In the genomic region with DNA sequence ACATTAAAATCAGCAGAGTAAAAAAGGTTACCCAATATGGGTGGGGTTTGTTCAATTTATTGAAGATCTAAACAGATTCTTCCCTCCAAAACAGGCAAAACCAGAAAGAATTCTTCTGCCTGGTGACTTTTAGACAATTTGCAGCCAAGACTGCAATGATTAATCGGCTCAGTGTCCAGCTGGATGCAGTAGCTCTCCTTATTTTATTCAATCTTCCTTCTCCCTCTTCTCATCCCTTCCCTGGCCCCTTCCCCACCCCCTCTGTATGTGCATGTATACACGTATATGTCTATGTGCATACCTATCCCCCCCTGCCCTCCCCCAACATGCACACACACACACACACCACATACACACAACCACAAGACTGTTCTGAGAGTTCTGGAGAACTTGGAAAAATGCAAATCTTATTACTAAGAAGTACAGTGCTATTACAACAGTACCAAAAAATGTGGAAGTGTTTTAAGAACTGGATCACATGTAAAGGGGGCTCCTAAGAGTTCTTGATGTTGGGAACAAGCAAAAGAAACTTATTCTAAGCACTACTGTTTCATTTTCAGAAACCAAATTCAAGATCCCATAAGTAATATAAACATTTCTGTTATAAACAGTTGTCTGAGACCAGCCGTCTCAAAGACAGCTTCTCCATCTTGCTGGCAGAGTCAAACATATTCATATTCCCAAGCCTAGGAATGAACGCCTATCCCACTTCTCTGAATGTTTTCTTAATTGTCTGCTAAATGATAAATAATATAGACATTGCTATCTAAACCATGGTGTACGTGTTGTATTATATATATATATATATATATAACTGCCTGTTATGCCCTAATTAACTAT, we compare ENCODE assay signal across 17 mouse cellular contexts.
"Had no signal": no experiment of that assay in that cellular context is flagged by ENCODE, and none has a peak within 500 bp of the region (broad histone marks: within the 10 kb centered on the region; RNA-seq: fewer than 3 reads in every experiment).

No protein-coding gene starts in this region.

- H3K27ac ChIP-seq: hindbrain, embryonic 15.5 days; kidney, embryonic 15.5 days; limb, embryonic 12.5 days; liver, embryonic 14.5 days; midbrain, embryonic 12.5 days; neural tube, embryonic 13.5 days had no signal

- H3K4me3 ChIP-seq: hindbrain, embryonic 15.5 days; kidney, embryonic 15.5 days; limb, embryonic 12.5 days; midbrain, embryonic 12.5 days; neural tube, embryonic 13.5 days had no signal

- H3K4me1 ChIP-seq: hindbrain, embryonic 15.5 days; kidney, embryonic 15.5 days; midbrain, embryonic 12.5 days; neural tube, embryonic 13.5 days had no signal

- H3K27me3 ChIP-seq: hindbrain, embryonic 15.5 days; kidney, embryonic 15.5 days; limb, embryonic 12.5 days; midbrain, embryonic 12.5 days; neural tube, embryonic 13.5 days had no signal

- DNase-seq: kidney, adult 2 months; kidney, postnatal 14 days; layer of hippocampus, adult 9-11 months; layer of hippocampus, postnatal 36 days; liver; retina, postnatal 1 day; right cerebral cortex, postnatal 4 days; spleen, adult 18-20 months; thymus, adult 18-20 months; thymus, postnatal 25 days had no signal

- H3K4me2 ChIP-seq: hindbrain, embryonic 15.5 days; kidney, embryonic 15.5 days; limb, embryonic 12.5 days; midbrain, embryonic 12.5 days; neural tube, embryonic 13.5 days had no signal

- H3K36me3 ChIP-seq: hindbrain, embryonic 15.5 days; kidney, embryonic 15.5 days; limb, embryonic 12.5 days; midbrain, embryonic 12.5 days; neural tube, embryonic 13.5 days had no signal

- ATAC-seq: midbrain, embryonic 16.5 days had no signal

- H3K9ac ChIP-seq: hindbrain, embryonic 15.5 days; kidney, embryonic 15.5 days; limb, embryonic 12.5 days; liver, embryonic 14.5 days; midbrain, embryonic 12.5 days; neural tube, embryonic 13.5 days had no signal

- H3K9me3 ChIP-seq: hindbrain, embryonic 15.5 days; kidney, embryonic 15.5 days; midbrain, embryonic 12.5 days; neural tube, embryonic 13.5 days had no signal
